Mouse (Mus musculus): ENCODE data around the gene Lgals3. TPM values are rescaled to one million over a fixed set of nuclear protein-coding genes. Genes with fewer than 3 reads are reported as not detected.
A peak's percentile ranks its signal among the peaks of the same experiment; 100 is the strongest.

Gene Lgals3
- polyA plus RNA-seq, 1 experiment from 2014 or later, result 1.9 TPM

- Histone ChIP-seq H3K4me3 (ENCODE audit: low read depth, low read length) (no peak overlapping the region), H3K4me1 (ENCODE audit: control insufficient read depth, insufficient read depth, low read length) (no peaks in the 10 kb centered on the region), H3K9ac (ENCODE audit: low read depth, low read length) (no peak overlapping the region), H3K9me3 (replicated peaks; ENCODE audit: control insufficient read depth, low read length) (no peaks in the 10 kb centered on the region), H3K4me2 (no peak overlapping the region), H3K36me3 (ENCODE audit: control insufficient read depth, insufficient read depth, low read length) (no peaks in the 10 kb centered on the region), H3K27me3 (ENCODE audit: control insufficient read depth, insufficient read depth, low read length) (no peaks in the 10 kb centered on the region; the same call in 1 of the 2 replicates), H3K27ac (ENCODE audit: low read depth, low read length) (no peak overlapping the region)
- no peak for ATAC-seq (replicated peaks; ENCODE audit: insufficient number of reproducible peaks, low FRiP score, low TSS enrichment)
- WGBS (ENCODE audit: insufficient replicate concordance), result 56% methylated on average over 3 of the region's 3 CpGs
Observed at GRCm38 (mm10) chr14:47359610-47360009, 7.9 kb upstream of the Lgals3 start.

DNA sequence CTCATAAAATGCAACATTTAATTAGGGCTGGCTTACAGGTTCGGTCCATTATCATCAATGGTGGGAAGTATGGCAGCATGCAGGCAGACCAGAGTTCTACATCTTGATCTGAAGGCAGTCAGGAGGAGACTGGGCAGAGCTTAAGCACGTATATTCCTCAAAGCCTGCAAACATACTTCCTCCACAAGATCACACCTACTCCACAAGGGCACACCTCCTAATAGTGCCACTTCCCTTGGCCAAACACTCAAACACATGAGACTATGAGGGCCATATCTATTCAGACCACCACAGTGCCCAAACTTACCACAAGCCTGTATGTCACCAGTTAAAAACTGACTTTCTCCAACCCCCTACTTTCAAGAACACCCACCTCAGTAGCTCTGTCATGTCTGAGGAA, 6.1 kb upstream of the Lgals3 start:
- no peaks in the 10 kb centered on the region for H3K9me3 ChIP-seq (replicated peaks; ENCODE audit: control insufficient read depth, low read length)
- ATAC-seq (replicated peaks; ENCODE audit: insufficient number of reproducible peaks, low FRiP score, low TSS enrichment), result no peak
- no peak overlapping the region for H3K9ac ChIP-seq (ENCODE audit: low read depth, low read length)
- WGBS (ENCODE audit: insufficient replicate concordance), result 76% methylated on average over 2 of the region's 2 CpGs
- no peak overlapping the region for H3K4me3 ChIP-seq (ENCODE audit: low read depth, low read length)
- H3K27ac ChIP-seq (ENCODE audit: low read depth, low read length), result no peak overlapping the region
- H3K27me3 ChIP-seq (ENCODE audit: control insufficient read depth, insufficient read depth, low read length), result peaks cover 4% of the 10 kb centered on the region; the same call in 1 of the 2 replicates
- H3K36me3 ChIP-seq (ENCODE audit: control insufficient read depth, insufficient read depth, low read length), result no peaks in the 10 kb centered on the region
- H3K4me1 ChIP-seq (ENCODE audit: control insufficient read depth, insufficient read depth, low read length), result peaks cover 7% of the 10 kb centered on the region; the same call in 1 of the 2 replicates
- no peak overlapping the region for H3K4me2 ChIP-seq

DNA sequence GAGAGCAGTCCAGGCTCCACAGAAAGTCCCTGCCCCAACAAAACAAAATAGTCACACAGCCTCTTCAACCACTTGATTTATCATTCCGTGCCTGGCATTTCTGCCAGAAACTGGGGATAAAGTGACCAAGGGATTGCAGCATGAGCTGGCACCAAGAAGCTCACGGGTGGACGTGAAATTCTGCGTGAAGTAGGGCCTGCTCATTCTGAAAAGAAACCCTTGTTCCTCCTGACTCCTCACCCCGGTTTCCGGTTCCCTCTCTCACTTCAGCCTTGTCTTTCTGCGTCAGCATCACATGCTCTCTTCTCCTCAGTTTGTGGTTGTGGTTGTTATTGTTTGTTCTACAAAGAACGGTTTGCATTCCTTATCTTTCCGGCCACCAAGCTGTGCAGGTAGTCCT, 5.7 kb upstream of the Lgals3 start:
- Histone ChIP-seq H3K27ac (ENCODE audit: low read depth, low read length) (no peak overlapping the region), H3K9ac (ENCODE audit: low read depth, low read length) (no peak overlapping the region), H3K9me3 (replicated peaks; ENCODE audit: control insufficient read depth, low read length) (no peaks in the 10 kb centered on the region), H3K4me1 (ENCODE audit: control insufficient read depth, insufficient read depth, low read length) (peaks cover 8% of the 10 kb centered on the region), H3K36me3 (ENCODE audit: control insufficient read depth, insufficient read depth, low read length) (no peaks in the 10 kb centered on the region), H3K27me3 (ENCODE audit: control insufficient read depth, insufficient read depth, low read length) (peaks cover 4% of the 10 kb centered on the region; the same call in 1 of the 2 replicates), H3K4me3 (ENCODE audit: low read depth, low read length) (no peak overlapping the region), H3K4me2 (no peak overlapping the region)
- 71% methylated on average over 9 of the region's 9 CpGs for WGBS (ENCODE audit: insufficient replicate concordance)
- no peak for ATAC-seq (replicated peaks; ENCODE audit: insufficient number of reproducible peaks, low FRiP score, low TSS enrichment)

DNA sequence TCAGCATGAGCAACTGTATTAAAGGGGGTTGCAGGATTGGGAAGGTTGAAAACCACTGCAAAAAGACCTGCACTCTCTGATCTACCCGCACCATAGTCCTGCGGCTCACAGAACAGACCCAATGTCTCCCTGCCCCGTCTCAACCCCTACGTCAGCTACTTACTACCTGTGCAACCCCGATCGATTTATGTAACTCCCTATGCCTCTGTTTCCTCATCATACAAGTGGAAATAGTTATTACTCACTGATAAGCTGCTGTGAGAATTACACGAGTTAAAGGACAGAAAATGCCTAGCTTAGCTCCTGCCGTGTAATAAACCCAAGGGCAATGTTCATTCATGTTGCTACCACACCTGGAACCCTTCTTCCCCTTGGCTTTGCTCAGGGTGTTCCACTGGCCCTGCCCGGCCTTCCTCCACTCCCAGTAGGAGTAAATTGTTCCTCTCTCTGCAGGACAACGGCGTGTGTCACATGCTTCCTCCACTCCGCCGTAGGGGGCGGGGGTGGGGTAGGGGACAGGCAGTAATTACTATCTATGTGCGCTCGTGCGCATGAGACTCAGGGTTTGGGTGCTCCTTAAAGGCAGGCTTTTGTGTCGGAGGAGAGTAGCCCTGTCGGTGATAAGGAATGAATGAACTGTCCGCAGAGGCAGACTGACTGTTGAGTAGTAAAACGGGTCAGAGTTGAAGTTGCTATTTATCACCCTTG, 2.7 kb upstream of the Lgals3 start:
- Histone ChIP-seq H3K27ac (ENCODE audit: low read depth, low read length) (no peak overlapping the region), H3K9ac (ENCODE audit: low read depth, low read length) (0 out of 2 replicates have a peak overlapping the region, but pooled peaks have one; percentile 6), H3K4me2 (peak overlapping the region; percentile 60), H3K9me3 (replicated peaks; ENCODE audit: control insufficient read depth, low read length) (no peaks in the 10 kb centered on the region), H3K4me1 (ENCODE audit: control insufficient read depth, insufficient read depth, low read length) (peaks cover 17% of the 10 kb centered on the region), H3K27me3 (ENCODE audit: control insufficient read depth, insufficient read depth, low read length) (peaks cover 4% of the 10 kb centered on the region; the same call in 1 of the 2 replicates), H3K36me3 (ENCODE audit: control insufficient read depth, insufficient read depth, low read length) (no peaks in the 10 kb centered on the region), H3K4me3 (ENCODE audit: low read depth, low read length) (peak overlapping the region; percentile 21; the same call in 1 of the 2 replicates)
- no peak; the same call in 1 of the 2 replicates for ATAC-seq (replicated peaks; ENCODE audit: insufficient number of reproducible peaks, low FRiP score, low TSS enrichment)
- WGBS (ENCODE audit: insufficient replicate concordance), result 30% methylated on average over 21 of the region's 21 CpGs

- H3K4me2 ChIP-seq, result peak overlapping the region; percentile 53; the same call in 1 of the 2 replicates
- H3K36me3 ChIP-seq (ENCODE audit: control insufficient read depth, insufficient read depth, low read length), result no peaks in the 10 kb centered on the region
- no peak overlapping the region for H3K27ac ChIP-seq (ENCODE audit: low read depth, low read length)
- peaks cover 4% of the 10 kb centered on the region; the same call in 1 of the 2 replicates for H3K27me3 ChIP-seq (ENCODE audit: control insufficient read depth, insufficient read depth, low read length)
- no peaks in the 10 kb centered on the region for H3K9me3 ChIP-seq (replicated peaks; ENCODE audit: control insufficient read depth, low read length)
- H3K9ac ChIP-seq (ENCODE audit: low read depth, low read length), result no peak overlapping the region
- 30% methylated on average over 7 of the region's 7 CpGs for WGBS (ENCODE audit: insufficient replicate concordance)
- ATAC-seq (replicated peaks; ENCODE audit: insufficient number of reproducible peaks, low FRiP score, low TSS enrichment), result no peak
- peaks cover 17% of the 10 kb centered on the region for H3K4me1 ChIP-seq (ENCODE audit: control insufficient read depth, insufficient read depth, low read length)
- H3K4me3 ChIP-seq (ENCODE audit: low read depth, low read length), result no peak overlapping the region
Observed at GRCm38 (mm10) chr14:47366881-47367321, 650 bp upstream of the Lgals3 start.

DNA sequence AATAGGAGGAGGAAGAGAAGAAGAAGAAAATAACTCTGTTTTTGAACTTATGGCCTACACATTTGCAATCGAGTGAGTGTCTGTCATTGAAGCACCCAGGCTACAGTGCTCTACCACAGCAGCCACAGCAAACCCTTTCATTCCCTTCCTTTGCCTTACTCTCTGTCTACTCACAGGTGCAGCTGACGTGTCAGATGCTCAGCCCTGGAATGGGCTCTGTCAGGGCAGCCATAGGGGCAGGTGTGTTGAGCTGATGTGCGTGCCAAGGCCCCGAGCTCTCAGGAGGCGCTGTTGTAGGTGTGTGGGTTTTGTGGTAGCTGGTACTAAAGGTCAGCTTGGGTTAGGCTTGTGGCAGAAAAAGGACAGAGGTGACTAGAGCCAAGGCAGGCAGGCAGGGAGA, 2.2 kb downstream of the Lgals3 start:
- no peaks in the 10 kb centered on the region for H3K9me3 ChIP-seq (replicated peaks; ENCODE audit: control insufficient read depth, low read length)
- no peaks in the 10 kb centered on the region for H3K36me3 ChIP-seq (ENCODE audit: control insufficient read depth, insufficient read depth, low read length)
- ATAC-seq (replicated peaks; ENCODE audit: insufficient number of reproducible peaks, low FRiP score, low TSS enrichment), result no peak
- WGBS (ENCODE audit: insufficient replicate concordance), result 87% methylated on average over 5 of the region's 5 CpGs
- H3K4me3 ChIP-seq (ENCODE audit: low read depth, low read length), result no peak overlapping the region
- H3K4me1 ChIP-seq (ENCODE audit: control insufficient read depth, insufficient read depth, low read length), result peaks cover 24% of the 10 kb centered on the region
- H3K27me3 ChIP-seq (ENCODE audit: control insufficient read depth, insufficient read depth, low read length), result peaks cover 23% of the 10 kb centered on the region
- no peak overlapping the region for H3K27ac ChIP-seq (ENCODE audit: low read depth, low read length)
- H3K4me2 ChIP-seq, result no peak overlapping the region
- no peak overlapping the region for H3K9ac ChIP-seq (ENCODE audit: low read depth, low read length)

GRCm38 (mm10) chr14:47370790-47371189, 3.2 kb downstream of the Lgals3 start:
- ATAC-seq (replicated peaks; ENCODE audit: insufficient number of reproducible peaks, low FRiP score, low TSS enrichment), result no peak
- Histone ChIP-seq H3K27ac (ENCODE audit: low read depth, low read length) (no peak overlapping the region), H3K36me3 (ENCODE audit: control insufficient read depth, insufficient read depth, low read length) (no peaks in the 10 kb centered on the region), H3K4me1 (ENCODE audit: control insufficient read depth, insufficient read depth, low read length) (peaks cover 18% of the 10 kb centered on the region), H3K4me3 (ENCODE audit: low read depth, low read length) (no peak overlapping the region), H3K9ac (ENCODE audit: low read depth, low read length) (no peak overlapping the region), H3K9me3 (replicated peaks; ENCODE audit: control insufficient read depth, low read length) (no peaks in the 10 kb centered on the region), H3K4me2 (no peak overlapping the region), H3K27me3 (ENCODE audit: control insufficient read depth, insufficient read depth, low read length) (peaks cover 20% of the 10 kb centered on the region)
- 88% methylated on average over 3 of the region's 3 CpGs for WGBS (ENCODE audit: insufficient replicate concordance)

- Histone ChIP-seq H3K4me2 (no peak overlapping the region), H3K9ac (ENCODE audit: low read depth, low read length) (no peak overlapping the region), H3K4me3 (ENCODE audit: low read depth, low read length) (no peak overlapping the region), H3K27me3 (ENCODE audit: control insufficient read depth, insufficient read depth, low read length) (peaks cover 20% of the 10 kb centered on the region), H3K4me1 (ENCODE audit: control insufficient read depth, insufficient read depth, low read length) (peaks cover 18% of the 10 kb centered on the region), H3K9me3 (replicated peaks; ENCODE audit: control insufficient read depth, low read length) (no peaks in the 10 kb centered on the region), H3K27ac (ENCODE audit: low read depth, low read length) (no peak overlapping the region), H3K36me3 (ENCODE audit: control insufficient read depth, insufficient read depth, low read length) (no peaks in the 10 kb centered on the region)
- ATAC-seq (replicated peaks; ENCODE audit: insufficient number of reproducible peaks, low FRiP score, low TSS enrichment), result no peak
- 65% methylated on average over 6 of the region's 6 CpGs for WGBS (ENCODE audit: insufficient replicate concordance)
Observed at GRCm38 (mm10) chr14:47371689-47372088, 4.1 kb downstream of the Lgals3 start.
